Mouse (Mus musculus) forebrain, embryonic 12.5 days (tissue): ENCODE data around the gene Stx3. TPM values are rescaled to one million over a fixed set of nuclear protein-coding genes. Genes with fewer than 3 reads are reported as not detected.
A peak's percentile ranks its signal among the peaks of the same experiment; 100 is the strongest.

Source experiments
- ATAC-seq: fragments of 200-750 bp; cut with Nextera tagmentation; 2 replicates; pipeline ENCODE4 v1.8.0; 2017; ENCODE audit warnings: moderate TSS enrichment; ENCODE audit not compliant: low FRiP score
- H3K27ac ChIP-seq: fragments of 300-500 bp; sonication (generic); 2 replicates; pipeline ENCODE4 v1.5.1; 2016; ENCODE audit warnings: mild to moderate bottlenecking
- H3K27me3 ChIP-seq: fragments of 300-500 bp; sonication (generic); 2 replicates; pipeline ENCODE4 v1.6.1; 2016; ENCODE audit warnings: mild to moderate bottlenecking
- H3K36me3 ChIP-seq: fragments of 300-500 bp; sonication (generic); replicated peaks from 2 replicates; pipeline ENCODE4 v1.6.1; 2016; ENCODE audit warnings: mild to moderate bottlenecking
- H3K4me1 ChIP-seq: fragments of 300-500 bp; sonication (generic); 2 replicates; pipeline ENCODE4 v1.6.1; 2016
- H3K4me2 ChIP-seq: fragments of 300-500 bp; sonication (generic); 2 replicates; pipeline ENCODE4 v1.6.1; 2016; ENCODE audit warnings: mild to moderate bottlenecking, moderate library complexity
- H3K4me3 ChIP-seq: fragments of 300-500 bp; sonication (generic); replicated peaks from 2 replicates; pipeline ENCODE4 v1.5.1; 2016; ENCODE audit warnings: mild to moderate bottlenecking
- H3K9ac ChIP-seq: fragments of 300-500 bp; sonication (generic); 2 replicates; pipeline ENCODE4 v1.6.1; 2016; ENCODE audit warnings: mild to moderate bottlenecking
- H3K9me3 ChIP-seq: fragments of 300-500 bp; sonication (generic); 2 replicates; pipeline ENCODE4 v1.6.1; 2016
- WGBS: fragments of 180-500 bp; shearing (Covaris S2); methylation state at CpG from one replicate; pipeline ENCODE4 v1.1.7; 2016; 5-methylcytosine and 5-hydroxymethylcytosine counted together
- polyA plus RNA-seq: library from polyadenylated mRNA; unstranded; fragments of >200 nt; fragmentation: Nextera tagmentation; extraction: Ambion mirVana; gene quantifications from 2 replicates; pipeline ENCODE4 v1.2.1, GENCODE M21; 2016

The Stx3 gene
- polyA plus RNA-seq, 1 experiment from 2014 or later = 8.1 TPM

- Histone ChIP-seq H3K36me3 (no peaks in the 10 kb centered on the region), H3K4me3 (peak overlapping the region; percentile 69; the same call in 1 of the 2 replicates), H3K9me3 (no peaks in the 10 kb centered on the region), H3K27ac (no peak overlapping the region), H3K9ac (no peak overlapping the region), H3K4me1 (peaks cover 30% of the 10 kb centered on the region), H3K27me3 (peaks cover 48% of the 10 kb centered on the region), H3K4me2 (peak overlapping the region; percentile 97)
- WGBS = 8% methylated on average over 5 of the region's 5 CpGs
- ATAC-seq = no peak
Observed at GRCm38 (mm10) chr19:11817586-11817985, 1.6 kb downstream of the Stx3 start.

- ATAC-seq = no peak
- Histone ChIP-seq H3K27ac (no peak overlapping the region), H3K4me2 (no peak overlapping the region), H3K9me3 (no peaks in the 10 kb centered on the region), H3K4me3 (no peak overlapping the region), H3K36me3 (no peaks in the 10 kb centered on the region), H3K9ac (no peak overlapping the region), H3K4me1 (peaks cover 39% of the 10 kb centered on the region), H3K27me3 (peaks cover 48% of the 10 kb centered on the region)
- WGBS = 61% methylated on average over 6 of the region's 6 CpGs
Observed at GRCm38 (mm10) chr19:11816706-11817105, 2.5 kb downstream of the Stx3 start.

GRCm38 (mm10) chr19:11814742-11815333, 4.4 kb downstream of the Stx3 start:
- H3K9me3 ChIP-seq = no peaks in the 10 kb centered on the region
- no peak overlapping the region for H3K27ac ChIP-seq
- H3K27me3 ChIP-seq = peaks cover 43% of the 10 kb centered on the region
- peaks cover 47% of the 10 kb centered on the region for H3K4me1 ChIP-seq
- no peaks in the 10 kb centered on the region for H3K36me3 ChIP-seq
- no peak overlapping the region for H3K9ac ChIP-seq
- no peak overlapping the region for H3K4me2 ChIP-seq
- no peak for ATAC-seq
- 89% methylated on average over 6 of the region's 6 CpGs for WGBS
- no peak overlapping the region for H3K4me3 ChIP-seq

GRCm38 (mm10) chr19:11813649-11814048, 5.6 kb downstream of the Stx3 start:
- no peak overlapping the region for H3K4me2 ChIP-seq
- no peak overlapping the region for H3K9ac ChIP-seq
- H3K36me3 ChIP-seq = no peaks in the 10 kb centered on the region
- H3K27me3 ChIP-seq = peaks cover 33% of the 10 kb centered on the region
- H3K4me1 ChIP-seq = peaks cover 38% of the 10 kb centered on the region
- WGBS = 4% methylated on average over 8 of the region's 8 CpGs
- no peak for ATAC-seq
- H3K9me3 ChIP-seq = no peaks in the 10 kb centered on the region
- H3K4me3 ChIP-seq = no peak overlapping the region
- no peak overlapping the region for H3K27ac ChIP-seq

DNA sequence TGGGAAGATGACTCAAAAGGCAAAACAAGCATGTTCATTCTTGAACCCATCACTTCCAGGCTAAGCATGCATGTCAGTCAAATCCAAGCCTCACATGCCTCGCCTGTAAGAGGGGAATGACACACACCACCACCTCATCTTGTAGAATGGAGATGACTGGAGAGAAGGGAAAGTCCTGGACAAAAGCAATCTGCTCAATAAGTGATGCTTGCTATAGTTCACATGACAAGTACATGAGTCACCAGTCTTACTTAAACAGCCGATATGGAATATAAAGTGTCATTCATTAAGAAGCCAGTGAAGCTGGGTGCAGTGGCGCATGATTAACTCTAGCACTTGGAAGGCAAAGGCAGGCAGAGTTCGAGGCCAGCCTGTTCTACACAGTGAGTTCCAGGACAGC, 6.1 kb downstream of the Stx3 start:
- ATAC-seq = no peak
- H3K36me3 ChIP-seq = no peaks in the 10 kb centered on the region
- peaks cover 35% of the 10 kb centered on the region for H3K4me1 ChIP-seq
- H3K27ac ChIP-seq = no peak overlapping the region
- 58% methylated on average over 4 of the region's 4 CpGs for WGBS
- no peak overlapping the region for H3K4me2 ChIP-seq
- no peak overlapping the region for H3K9ac ChIP-seq
- H3K27me3 ChIP-seq = peaks cover 28% of the 10 kb centered on the region
- no peak overlapping the region for H3K4me3 ChIP-seq
- H3K9me3 ChIP-seq = no peaks in the 10 kb centered on the region

DNA sequence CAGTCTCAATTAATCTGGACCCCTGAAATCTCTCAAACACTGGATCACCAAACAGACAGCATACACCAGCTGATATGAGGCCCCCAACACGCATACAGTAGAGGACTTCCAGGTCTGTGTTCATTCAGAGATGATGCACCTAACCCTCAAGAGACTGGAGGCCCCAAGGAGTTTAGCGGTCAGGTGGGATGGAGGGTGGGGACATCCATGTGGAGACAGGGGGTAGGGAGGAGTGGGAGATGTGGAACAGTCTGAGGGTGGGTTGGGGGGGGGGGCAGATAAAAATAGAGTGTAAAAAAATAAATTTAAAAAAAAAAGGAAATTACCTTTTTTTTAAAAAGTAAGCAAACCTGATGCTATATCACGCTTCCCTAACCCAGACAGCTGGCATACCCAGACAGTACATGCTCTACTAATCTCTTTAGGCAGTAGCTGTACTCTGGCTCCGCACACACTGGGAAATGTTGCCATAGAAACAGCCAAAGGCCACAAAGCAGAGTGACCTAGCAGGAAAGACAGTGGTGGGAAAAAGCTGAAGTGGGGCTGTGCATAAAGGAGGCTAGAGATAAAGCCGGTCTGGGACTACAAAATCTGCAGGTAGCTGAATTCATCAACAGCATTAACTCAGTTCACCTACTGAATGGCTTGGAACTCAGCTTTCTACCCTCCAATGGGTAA, 7.4 kb downstream of the Stx3 start:
- H3K9me3 ChIP-seq = no peaks in the 10 kb centered on the region
- H3K9ac ChIP-seq = no peak overlapping the region
- 0 out of 2 replicates have a peak overlapping the region, but pooled peaks have one; percentile 21 for H3K4me2 ChIP-seq
- peaks cover 15% of the 10 kb centered on the region for H3K27me3 ChIP-seq
- no peak overlapping the region for H3K4me3 ChIP-seq
- peak; percentile 92 for ATAC-seq
- WGBS = 31% methylated on average over 5 of the region's 5 CpGs
- H3K27ac ChIP-seq = 0 out of 2 replicates have a peak overlapping the region, but pooled peaks have one; percentile 13
- H3K4me1 ChIP-seq = peaks cover 32% of the 10 kb centered on the region
- H3K36me3 ChIP-seq = no peaks in the 10 kb centered on the region

DNA sequence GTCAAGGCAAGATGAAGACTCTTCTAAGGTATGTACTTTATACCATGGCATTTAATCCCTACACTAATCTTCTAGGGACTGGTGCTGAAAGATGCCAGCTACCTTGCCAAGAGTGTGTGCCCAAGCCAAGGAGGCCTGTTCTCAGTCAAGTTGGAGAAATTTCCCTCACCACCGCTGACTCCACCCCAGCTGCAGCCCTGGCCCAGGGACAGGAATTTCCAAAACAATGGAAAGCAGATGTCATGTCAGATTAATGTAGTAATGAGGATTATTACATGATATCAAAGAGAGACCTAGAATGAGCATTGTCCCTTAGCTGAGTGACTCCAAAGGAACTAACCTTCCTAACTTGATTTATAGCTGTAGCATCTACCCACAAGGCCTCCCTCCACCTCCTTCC, 8.3 kb downstream of the Stx3 start:
- peaks cover 32% of the 10 kb centered on the region for H3K4me1 ChIP-seq
- no peak for ATAC-seq
- no peaks in the 10 kb centered on the region for H3K36me3 ChIP-seq
- H3K4me3 ChIP-seq = no peak overlapping the region
- H3K27ac ChIP-seq = no peak overlapping the region
- no peaks in the 10 kb centered on the region for H3K9me3 ChIP-seq
- H3K4me2 ChIP-seq = no peak overlapping the region
- no peak overlapping the region for H3K9ac ChIP-seq
- peaks cover 5% of the 10 kb centered on the region for H3K27me3 ChIP-seq
- 89% methylated on average over 1 of the region's 1 CpGs for WGBS

GRCm38 (mm10) chr19:11810003-11810758, 9.0 kb downstream of the Stx3 start:
- no peak overlapping the region for H3K9ac ChIP-seq
- H3K27me3 ChIP-seq = peaks cover 5% of the 10 kb centered on the region
- H3K9me3 ChIP-seq = no peaks in the 10 kb centered on the region
- H3K36me3 ChIP-seq = no peaks in the 10 kb centered on the region
- ATAC-seq = no peak
- no peak overlapping the region for H3K4me2 ChIP-seq
- WGBS = 87% methylated on average over 5 of the region's 5 CpGs
- no peak overlapping the region for H3K27ac ChIP-seq
- H3K4me3 ChIP-seq = no peak overlapping the region
- peaks cover 32% of the 10 kb centered on the region for H3K4me1 ChIP-seq

DNA sequence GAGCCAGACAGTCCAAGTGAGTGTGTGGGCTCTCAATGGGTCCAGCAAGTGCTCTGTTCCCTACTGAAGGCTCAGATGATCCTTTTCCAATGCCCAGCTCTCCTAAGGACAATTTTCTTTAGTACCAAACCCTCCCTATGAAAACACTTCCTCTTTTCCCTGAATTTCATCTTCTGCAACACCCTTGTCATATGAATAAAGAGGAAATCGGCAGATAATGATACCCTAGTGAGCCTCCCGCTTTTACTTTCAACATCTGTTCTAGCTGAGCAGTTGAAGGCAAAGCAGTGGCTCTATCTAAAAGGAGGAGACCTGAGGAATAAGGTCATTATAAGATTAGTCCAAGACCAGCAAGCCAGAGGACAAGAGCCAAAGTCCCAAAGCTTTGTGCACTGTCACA, 10.8 kb downstream of the Stx3 start:
- Histone ChIP-seq H3K27me3 (no peaks in the 10 kb centered on the region), H3K4me1 (peaks cover 27% of the 10 kb centered on the region), H3K9me3 (no peaks in the 10 kb centered on the region), H3K4me2 (no peak overlapping the region), H3K9ac (no peak overlapping the region), H3K36me3 (no peaks in the 10 kb centered on the region), H3K4me3 (no peak overlapping the region), H3K27ac (no peak overlapping the region)
- 92% methylated on average over 2 of the region's 2 CpGs for WGBS
- no peak for ATAC-seq

- no peak overlapping the region for H3K9ac ChIP-seq
- H3K4me3 ChIP-seq = no peak overlapping the region
- no peaks in the 10 kb centered on the region for H3K36me3 ChIP-seq
- H3K4me2 ChIP-seq = no peak overlapping the region
- no peak for ATAC-seq
- H3K9me3 ChIP-seq = no peaks in the 10 kb centered on the region
- peaks cover 22% of the 10 kb centered on the region for H3K4me1 ChIP-seq
- no peak overlapping the region for H3K27ac ChIP-seq
- H3K27me3 ChIP-seq = no peaks in the 10 kb centered on the region
- WGBS = 37% methylated on average over 6 of the region's 6 CpGs
Observed at GRCm38 (mm10) chr19:11807822-11808221, 11.4 kb downstream of the Stx3 start.

DNA sequence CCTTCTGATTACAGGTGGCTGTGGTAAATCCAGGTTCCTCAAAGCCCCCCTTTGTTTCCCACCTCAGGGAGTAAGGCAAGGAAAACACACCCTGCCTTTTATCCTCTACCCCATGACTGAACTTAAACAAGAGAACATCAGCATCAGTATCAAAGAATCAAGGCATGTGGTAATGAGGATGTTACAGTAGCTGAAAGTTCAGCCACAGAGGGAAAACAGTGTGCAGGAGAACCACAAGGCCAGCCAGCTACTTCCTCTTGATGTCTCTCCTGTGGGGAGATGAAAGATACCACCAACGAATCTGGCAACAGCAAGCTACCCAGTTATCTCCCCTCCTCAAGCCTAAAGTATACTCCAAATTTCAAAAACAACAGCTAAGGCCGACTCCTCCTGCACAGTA, 12.0 kb downstream of the Stx3 start:
- WGBS = 62% methylated on average over 2 of the region's 2 CpGs

DNA sequence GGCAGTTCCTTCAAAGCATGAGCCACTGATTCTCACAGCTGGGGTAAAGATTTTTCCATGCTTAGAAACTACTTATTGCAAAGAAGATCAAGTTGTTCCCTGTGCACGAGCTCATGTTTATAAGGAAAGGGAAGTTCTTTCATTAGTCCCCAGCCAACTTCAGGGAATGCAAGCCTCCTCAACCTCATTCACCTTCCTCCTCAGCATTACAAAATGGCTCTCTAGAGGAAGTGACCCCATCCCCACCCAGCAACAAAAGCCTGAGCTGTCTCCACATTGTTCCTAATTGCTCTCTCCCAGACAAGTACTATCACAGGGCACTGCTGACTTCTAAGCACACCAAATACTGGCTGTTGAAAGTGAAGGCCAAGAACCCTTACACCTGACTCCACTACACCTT, 14.8 kb downstream of the Stx3 start:
- Histone ChIP-seq H3K4me3 (no peak overlapping the region), H3K36me3 (no peaks in the 10 kb centered on the region), H3K9ac (no peak overlapping the region), H3K4me2 (no peak overlapping the region), H3K4me1 (no peaks in the 10 kb centered on the region), H3K9me3 (no peaks in the 10 kb centered on the region), H3K27me3 (no peaks in the 10 kb centered on the region), H3K27ac (no peak overlapping the region)
- WGBS = 62% methylated on average over 1 of the region's 1 CpGs
- ATAC-seq = no peak

More for the DNA sequence above, 12.0 kb downstream of the Stx3 start:
- H3K4me3 ChIP-seq = no peak overlapping the region
- H3K4me2 ChIP-seq = no peak overlapping the region
- no peak overlapping the region for H3K9ac ChIP-seq
- no peaks in the 10 kb centered on the region for H3K36me3 ChIP-seq
- no peak for ATAC-seq
- no peak overlapping the region for H3K27ac ChIP-seq
- H3K9me3 ChIP-seq = no peaks in the 10 kb centered on the region
- H3K4me1 ChIP-seq = peaks cover 17% of the 10 kb centered on the region
- H3K27me3 ChIP-seq = no peaks in the 10 kb centered on the region
